Mouse (Mus musculus) olfactory bulb, adult 2 months (tissue): Measurements from ENCODE around the gene Dnah2. TPM values are rescaled to one million over a fixed set of nuclear protein-coding genes. Genes with fewer than 3 reads are reported as not detected.

Source experiments
- H3K27ac ChIP-seq: fragments of 200-500 bp; 2 replicates; pipeline ENCODE4 v1.5.1; 2012; ENCODE audit warnings: low read depth, low read length; ENCODE audit not compliant: insufficient read depth
- H3K4me1 ChIP-seq: fragments of 200-500 bp; 2 replicates; pipeline ENCODE4 v1.6.1; 2012; ENCODE audit warnings: low read length; ENCODE audit not compliant: control insufficient read depth, insufficient read depth
- H3K4me3 ChIP-seq: fragments of 200-500 bp; 2 replicates; pipeline ENCODE4 v1.5.1; 2012; ENCODE audit warnings: mild to moderate bottlenecking, low read depth, low read length, moderate library complexity; ENCODE audit not compliant: insufficient read depth
- CTCF ChIP-seq: fragments of 200-500 bp; IDR thresholded peaks from 2 replicates; pipeline ENCODE4 v1.5.1; 2012; ENCODE audit warnings: low read depth, mild to moderate bottlenecking, low read length, moderate library complexity; ENCODE audit not compliant: insufficient read depth
- POLR2A ChIP-seq: fragments of 200-500 bp; IDR thresholded peaks from 2 replicates; pipeline ENCODE4 v1.6.1; 2012; ENCODE audit warnings: mild to moderate bottlenecking, low read depth, low read length, moderate library complexity; ENCODE audit not compliant: insufficient read depth
- WGBS: fragments of 180-500 bp; shearing (Covaris S2); methylation state at CpG from one replicate; pipeline ENCODE4 v1.1.7; 2018; 5-methylcytosine and 5-hydroxymethylcytosine counted together
- polyA plus RNA-seq: library from polyadenylated mRNA; stranded (reverse); fragments of >200 nt; gene quantifications from 2 replicates; pipeline ENCODE4 v1.2.4, GENCODE M21; 2012; ENCODE audit warnings: low replicate concordance; ENCODE audit not compliant: missing spikeins, insufficient read depth, insufficient read length

The Dnah2 gene
- polyA plus RNA-seq, 1 experiment, result not detected

DNA sequence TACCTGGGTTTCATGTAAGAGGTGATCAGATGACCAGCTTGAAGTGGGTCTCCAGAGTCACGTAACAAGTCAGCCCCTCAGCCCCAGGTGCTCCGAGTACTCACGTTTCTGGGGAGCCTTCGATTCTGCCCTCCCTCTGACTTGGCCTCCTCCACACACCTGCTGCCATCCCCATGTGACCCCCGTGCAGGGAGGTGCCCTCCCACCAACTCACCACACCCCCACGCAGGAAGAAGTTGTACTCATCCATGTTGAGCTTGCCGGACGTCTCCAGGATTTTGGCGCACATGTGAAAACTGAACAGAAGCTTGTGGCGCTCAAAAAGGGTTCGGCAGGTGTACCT lies 116.3 kb downstream of the Dnah2 start:
- TF ChIP-seq POLR2A (no peak), CTCF (no peak)
- peaks cover 2% of the 10 kb centered on the region for H3K4me1 ChIP-seq
- no peak overlapping the region for H3K4me3 ChIP-seq
- WGBS, result 76% methylated on average over 11 of the region's 11 CpGs
- no peak overlapping the region for H3K27ac ChIP-seq

DNA sequence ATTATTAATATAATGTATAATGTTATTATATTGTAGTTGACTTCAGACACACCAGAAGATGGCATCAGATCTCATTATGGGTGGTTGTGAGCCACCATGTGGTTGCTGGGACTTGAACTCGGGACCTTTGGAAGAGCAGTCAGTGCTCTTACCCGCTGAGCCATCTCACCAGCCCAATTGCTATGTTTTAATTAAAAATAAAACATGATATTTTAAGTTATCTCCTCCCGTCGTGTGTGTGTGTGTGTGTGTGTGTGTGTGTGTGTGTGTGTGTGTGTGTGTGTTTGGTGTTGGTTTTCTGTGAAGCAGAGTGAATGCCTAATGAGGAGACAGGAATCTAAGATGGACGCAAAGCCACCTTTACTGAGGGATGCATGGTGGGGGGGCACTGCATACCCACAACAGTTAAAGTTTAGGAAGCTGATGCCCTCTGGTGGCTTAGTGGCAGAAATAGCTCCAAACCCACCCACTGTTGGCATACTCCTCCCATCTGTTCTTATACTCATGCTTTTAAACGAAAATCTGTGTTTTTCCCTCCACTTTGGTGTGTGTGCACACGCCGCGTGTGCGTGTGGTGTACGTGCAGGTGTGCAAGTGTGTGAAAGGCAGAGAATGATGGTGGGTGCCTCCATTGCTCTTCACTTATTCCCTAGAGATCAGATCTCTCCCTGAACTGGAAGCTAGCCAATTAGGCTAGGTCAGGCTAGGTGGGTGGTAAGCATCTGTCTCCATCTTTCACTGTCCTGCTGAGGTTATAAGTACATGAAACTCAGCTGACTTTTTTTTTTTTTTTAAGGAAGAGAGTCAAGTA lies 116.9 kb downstream of the Dnah2 start:
- 18% methylated on average over 11 of the region's 11 CpGs for WGBS
- TF ChIP-seq CTCF (no peak), POLR2A (no peak)
- Histone ChIP-seq H3K27ac (no peak overlapping the region), H3K4me1 (peaks cover 2% of the 10 kb centered on the region), H3K4me3 (no peak overlapping the region)

DNA sequence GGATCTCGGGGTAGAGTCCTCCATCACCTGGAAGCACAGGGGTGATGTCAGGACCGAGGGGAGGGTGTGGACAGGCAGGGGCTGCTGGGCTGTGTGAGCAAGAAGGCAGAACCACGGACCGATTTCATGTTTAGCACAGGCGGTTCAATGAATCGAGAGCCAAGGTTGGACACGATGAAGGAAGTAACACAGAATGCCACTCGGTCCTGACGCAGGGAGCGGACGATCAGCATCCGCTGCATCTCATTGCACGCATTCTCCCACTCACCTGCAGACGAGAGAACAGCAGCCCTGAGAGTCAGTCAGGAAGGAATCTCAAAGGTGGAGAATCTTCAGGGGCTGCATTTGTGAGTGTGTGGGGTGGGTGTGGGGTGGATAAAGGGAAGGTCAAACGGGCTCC lies 118.3 kb downstream of the Dnah2 start:
- TF ChIP-seq POLR2A (no peak), CTCF (no peak)
- Histone ChIP-seq H3K4me1 (peaks cover 2% of the 10 kb centered on the region), H3K27ac (no peak overlapping the region), H3K4me3 (no peak overlapping the region)
- 90% methylated on average over 15 of the region's 15 CpGs for WGBS

DNA sequence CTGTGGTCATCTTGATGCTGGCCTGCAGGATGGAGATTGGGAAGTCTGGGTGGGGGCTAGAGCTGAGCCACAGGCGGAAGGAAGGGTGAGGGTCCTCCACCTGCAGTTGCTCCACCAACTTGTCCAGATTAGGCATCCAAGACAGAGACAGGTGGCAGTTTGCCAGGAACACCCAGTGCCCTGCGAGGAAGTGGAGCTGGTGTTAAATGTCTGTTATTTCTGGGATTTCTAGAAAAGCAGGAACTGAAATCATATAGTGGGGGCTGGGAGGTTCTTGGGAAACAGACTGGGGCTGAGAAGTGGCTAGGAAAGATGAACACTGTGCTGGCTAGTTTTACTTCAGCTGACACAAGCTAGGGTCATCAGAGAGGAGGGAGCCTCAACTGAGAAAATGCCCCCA lies 119.6 kb downstream of the Dnah2 start:
- Histone ChIP-seq H3K4me3 (no peak overlapping the region), H3K27ac (no peak overlapping the region), H3K4me1 (peaks cover 2% of the 10 kb centered on the region)
- WGBS, result 24% methylated on average over 2 of the region's 2 CpGs
- no peak for TF ChIP-seq POLR2A
- TF ChIP-seq CTCF, result no peak

DNA sequence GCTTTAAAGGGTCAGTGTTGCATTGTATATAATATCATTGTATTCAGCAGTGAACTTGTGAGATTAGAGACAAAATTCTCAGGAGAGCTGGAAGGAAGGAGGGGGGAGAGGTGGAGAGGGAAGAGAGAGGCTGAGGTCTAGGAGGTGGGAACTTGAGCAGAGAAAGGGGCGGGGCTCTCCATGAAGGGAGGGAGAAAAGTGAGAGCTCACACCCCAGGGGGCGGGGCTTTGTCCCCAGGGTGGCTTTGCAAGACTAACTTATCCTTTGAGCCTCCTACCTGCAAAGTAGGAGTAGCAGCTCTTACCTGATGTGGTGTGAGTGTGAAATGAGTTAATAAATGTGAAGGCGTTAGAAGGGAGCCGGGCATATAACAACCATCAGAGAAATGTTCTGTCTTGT lies 120.2 kb downstream of the Dnah2 start:
- 35% methylated on average over 4 of the region's 4 CpGs for WGBS
- Histone ChIP-seq H3K4me3 (no peak overlapping the region), H3K4me1 (peaks cover 2% of the 10 kb centered on the region), H3K27ac (no peak overlapping the region)
- no peak for TF ChIP-seq POLR2A
- no peak for TF ChIP-seq CTCF

DNA sequence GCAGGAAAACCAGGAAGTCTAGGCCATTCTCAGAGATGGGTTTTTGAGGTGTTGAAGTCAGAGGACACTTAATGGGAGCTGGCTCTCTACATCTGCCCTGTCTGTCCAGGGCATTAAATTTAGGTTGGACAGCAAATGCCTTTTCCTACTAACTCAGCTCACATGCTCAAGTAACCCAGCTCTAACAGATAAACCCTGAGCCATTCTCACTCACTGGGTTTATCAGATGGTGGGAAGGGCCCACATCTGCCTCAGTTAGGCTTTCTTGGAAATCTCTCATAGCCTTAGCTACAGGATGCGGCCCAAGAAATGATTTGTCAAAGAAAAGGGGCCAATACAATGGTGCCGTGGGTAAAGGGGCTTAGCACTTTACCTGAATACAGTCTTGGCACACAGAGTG lies 122.7 kb downstream of the Dnah2 start:
- no peaks in the 10 kb centered on the region for H3K4me1 ChIP-seq
- H3K4me3 ChIP-seq, result no peak overlapping the region
- WGBS, result 82% methylated on average over 2 of the region's 2 CpGs
- H3K27ac ChIP-seq, result no peak overlapping the region
- TF ChIP-seq CTCF, result no peak
- no peak for TF ChIP-seq POLR2A

DNA sequence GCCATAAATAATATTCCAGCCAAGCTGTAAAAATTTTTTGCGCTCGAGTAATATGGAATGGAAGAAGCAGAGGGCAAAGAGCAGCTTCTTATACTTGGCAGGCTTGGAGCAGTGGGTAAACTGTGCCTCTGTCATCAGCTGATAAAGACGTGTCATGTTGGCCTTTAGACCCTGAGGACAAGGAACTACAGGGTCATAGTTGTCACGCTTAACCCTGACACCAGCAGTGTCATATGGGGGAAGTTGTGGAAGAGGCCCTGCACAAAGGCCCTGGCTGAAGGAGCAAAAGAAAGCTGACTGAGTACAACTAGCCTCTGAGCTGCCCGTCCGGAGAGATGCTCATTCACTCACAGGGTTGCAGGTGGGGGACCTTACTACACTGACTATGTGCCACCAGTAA lies 125.0 kb downstream of the Dnah2 start:
- Histone ChIP-seq H3K4me3 (no peak overlapping the region), H3K4me1 (peaks cover 15% of the 10 kb centered on the region), H3K27ac (no peak overlapping the region)
- TF ChIP-seq CTCF, result no peak
- WGBS, result 85% methylated on average over 6 of the region's 6 CpGs

DNA sequence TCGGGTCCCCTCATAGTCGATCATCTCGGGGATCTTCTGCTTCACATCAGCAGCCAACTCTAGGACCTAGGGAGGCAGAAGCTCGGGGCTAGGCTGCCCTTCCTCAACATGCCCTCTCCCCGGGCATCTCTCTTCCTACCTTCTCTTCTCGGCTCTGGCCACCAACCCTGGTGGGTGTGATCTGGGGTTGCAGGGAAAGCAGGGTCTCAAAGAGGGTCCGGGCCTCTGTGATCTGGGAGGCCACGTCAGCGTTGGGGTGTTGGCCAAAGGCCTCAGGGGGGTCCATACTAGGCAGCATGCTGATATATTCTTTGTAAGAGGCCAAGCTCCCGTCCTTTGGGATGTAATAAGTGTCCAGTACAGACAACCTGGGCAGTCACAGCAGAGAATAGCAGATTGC lies 126.1 kb downstream of the Dnah2 start:
- H3K27ac ChIP-seq, result no peak overlapping the region
- H3K4me1 ChIP-seq, result peaks cover 16% of the 10 kb centered on the region
- 91% methylated on average over 10 of the region's 10 CpGs for WGBS
- no peak for TF ChIP-seq POLR2A
- TF ChIP-seq CTCF, result no peak
- H3K4me3 ChIP-seq, result no peak overlapping the region

DNA sequence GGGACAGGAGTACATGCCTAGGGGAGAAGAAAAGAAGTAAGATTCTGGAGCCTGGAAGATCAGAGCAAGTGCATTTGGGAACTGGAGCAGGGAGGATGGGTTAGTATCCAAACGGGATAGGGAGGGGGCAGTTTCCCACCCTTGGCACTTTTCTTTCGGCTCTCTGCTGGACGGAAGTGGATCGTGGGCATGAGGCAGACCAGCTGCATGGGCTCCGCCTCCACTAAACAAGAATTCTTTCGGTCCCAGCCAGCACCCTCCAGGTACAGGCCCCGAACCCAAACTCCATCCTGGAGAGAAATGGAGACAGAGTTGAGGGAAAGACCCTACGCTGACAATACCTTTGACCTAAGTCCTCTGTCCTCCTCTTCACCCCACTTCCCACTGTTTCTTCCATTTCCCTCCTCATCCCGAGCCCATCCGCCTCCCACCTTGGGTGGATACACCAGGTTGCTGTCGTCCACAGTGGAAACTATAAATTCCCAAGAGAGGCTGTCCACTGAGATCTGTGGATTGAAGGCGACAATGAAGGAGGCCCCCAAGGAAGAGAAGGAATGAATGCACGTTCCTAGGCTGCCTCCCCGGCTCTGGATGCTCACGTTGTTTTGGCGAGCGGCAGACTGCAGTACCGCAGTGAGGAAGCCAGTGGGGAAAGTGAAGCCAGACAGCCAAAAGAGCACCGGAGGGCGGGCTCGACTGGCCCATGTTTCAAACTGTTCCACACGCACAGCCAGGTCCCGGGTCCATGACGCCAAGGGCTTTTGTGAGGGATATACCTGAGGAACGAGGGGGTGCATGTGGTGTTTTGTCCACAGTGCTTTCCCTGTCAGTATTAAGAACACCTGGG lies 127.6 kb downstream of the Dnah2 start:
- WGBS, result 45% methylated on average over 25 of the region's 25 CpGs
- H3K4me1 ChIP-seq, result peaks cover 20% of the 10 kb centered on the region
- no peak overlapping the region for H3K27ac ChIP-seq
- no peak overlapping the region for H3K4me3 ChIP-seq
- no peak for TF ChIP-seq CTCF
- TF ChIP-seq POLR2A, result no peak
